Mouse (Mus musculus): ENCODE data around the gene Prss42.

Gene Prss42

DNA sequence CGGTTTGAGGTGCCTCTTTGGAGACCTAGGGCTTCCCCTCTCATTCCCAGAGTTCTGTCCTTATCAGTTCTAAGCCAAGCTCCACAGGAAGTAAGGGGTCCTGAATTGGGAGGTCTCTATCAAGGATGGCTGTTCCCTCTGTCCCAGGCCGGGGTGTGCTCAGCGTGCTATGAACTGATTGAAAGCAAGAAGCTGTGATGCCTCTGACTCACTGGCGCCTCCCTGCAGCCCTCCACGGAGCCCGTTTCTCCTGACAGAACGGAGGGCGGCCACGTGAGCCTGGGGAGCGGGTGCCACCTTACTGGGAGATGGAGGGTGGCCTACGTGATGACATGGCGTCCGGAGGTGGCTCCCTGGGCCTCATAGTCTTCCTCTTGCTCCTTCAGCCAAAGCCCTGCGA, at the start of gene Prss42:
TSS of gene Prss42 (plus strand) at position 301 of the 400 bp plus-strand sequence.
- DNase-seq (ENCODE audit: low spot score in 2 of 2): no peak

GRCm38 (mm10) chr9:110748451-110748850, 49.5 kb upstream of the Prss42 start:
- DNase-seq (ENCODE audit: low spot score in 2 of 2): no peak

- DNase-seq (ENCODE audit: low spot score in 2 of 2): peak in 1 of 2 experiments; percentile 40
These were observed 47.4 kb upstream of the Prss42 start for GRCm38 (mm10) chr9:110750404-110751187.

DNA sequence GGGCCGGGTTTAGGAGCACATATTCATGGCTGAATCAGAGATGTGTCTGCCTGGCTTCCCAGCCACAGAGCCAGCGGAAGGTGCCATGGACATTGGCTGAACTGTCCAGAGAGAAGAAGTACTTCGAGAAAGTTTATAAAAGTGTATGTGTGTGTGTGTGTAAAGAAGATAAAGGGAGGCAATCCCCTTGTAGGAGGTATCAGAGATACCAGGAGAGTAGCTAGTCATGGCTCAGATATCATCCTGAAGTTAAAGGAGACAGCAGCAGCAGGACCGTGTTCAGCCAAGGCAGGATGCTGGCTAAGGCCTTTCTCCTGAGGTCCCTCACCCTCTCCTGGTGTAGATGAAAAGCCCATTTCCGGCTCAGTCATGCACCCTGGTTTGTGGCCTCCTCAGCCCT, 46.6 kb upstream of the Prss42 start:
- no peak for DNase-seq (ENCODE audit: low spot score in 2 of 2)

GRCm38 (mm10) chr9:110752917-110753435, 45.0 kb upstream of the Prss42 start:
- no peak for DNase-seq (ENCODE audit: low spot score in 2 of 2)

- DNase-seq (ENCODE audit: low spot score in 2 of 2): peak in 1 of 2 experiments; percentile 58
These were observed 44.2 kb upstream of the Prss42 start for GRCm38 (mm10) chr9:110753773-110754172.

DNA sequence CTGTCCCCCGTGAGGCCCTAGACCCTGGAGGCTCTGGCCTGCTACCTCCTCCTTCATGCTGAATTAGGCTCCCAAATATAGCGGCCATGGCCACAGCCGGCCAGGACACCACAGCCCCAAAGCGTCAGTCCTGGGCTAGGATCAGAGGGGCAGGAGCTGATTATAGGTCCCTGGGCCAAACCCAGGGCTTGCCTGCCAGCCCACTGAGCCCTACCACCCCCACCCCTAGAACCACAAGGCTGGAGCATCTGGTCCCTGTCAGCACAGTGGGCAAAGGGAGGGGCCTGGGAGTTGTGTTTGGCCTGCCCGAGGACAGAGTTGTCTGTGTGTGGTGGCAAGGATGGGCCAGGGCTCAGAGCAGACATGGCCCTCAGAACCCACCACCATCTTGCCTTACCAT, 40.1 kb upstream of the Prss42 start:
- DNase-seq (ENCODE audit: low spot score in 2 of 2): no peak

DNA sequence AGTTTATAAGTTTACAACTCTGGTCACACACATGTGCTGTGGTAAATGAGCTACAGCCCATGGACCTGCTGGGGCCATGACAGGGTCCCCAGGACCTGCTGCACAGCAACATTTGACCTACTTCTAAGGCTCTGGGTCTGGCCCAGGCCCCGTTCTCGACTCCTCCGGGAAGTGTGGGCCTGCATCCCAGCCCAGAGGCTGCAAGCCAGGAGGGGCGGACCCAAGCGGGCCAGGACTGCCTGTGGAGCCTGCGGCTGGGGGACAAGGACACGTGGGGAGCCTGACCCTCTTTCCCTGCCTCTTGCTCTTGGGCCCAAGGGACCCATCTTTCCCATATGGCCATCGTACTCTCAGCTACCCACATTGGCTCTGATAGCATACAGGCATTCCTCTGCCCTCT, 39.4 kb upstream of the Prss42 start:
- peak; percentile 85 to 90 for DNase-seq (ENCODE audit: low spot score in 2 of 2)

DNA sequence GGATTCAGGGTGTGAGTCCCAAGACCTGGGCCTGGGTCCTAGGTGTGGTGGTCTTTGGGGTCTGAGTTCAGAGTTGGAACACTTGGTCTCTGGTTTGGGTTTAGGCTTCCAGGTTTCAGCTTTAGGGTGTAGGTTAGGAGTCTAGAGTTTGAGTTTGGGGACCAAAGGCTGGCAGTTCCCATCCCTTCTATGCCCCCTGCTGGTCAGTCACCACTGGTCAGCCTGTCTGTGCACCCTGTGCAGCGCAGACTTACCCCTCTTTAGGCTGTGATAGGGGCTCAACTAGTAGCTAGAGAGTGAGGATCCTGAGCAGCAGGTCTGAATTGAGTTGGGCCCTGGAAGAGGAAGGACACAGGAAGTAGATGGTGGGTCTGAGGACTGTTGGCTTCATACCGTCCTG, 38.7 kb upstream of the Prss42 start:
- peak; percentile 34 to 69 for DNase-seq (ENCODE audit: low spot score in 2 of 2)

DNA sequence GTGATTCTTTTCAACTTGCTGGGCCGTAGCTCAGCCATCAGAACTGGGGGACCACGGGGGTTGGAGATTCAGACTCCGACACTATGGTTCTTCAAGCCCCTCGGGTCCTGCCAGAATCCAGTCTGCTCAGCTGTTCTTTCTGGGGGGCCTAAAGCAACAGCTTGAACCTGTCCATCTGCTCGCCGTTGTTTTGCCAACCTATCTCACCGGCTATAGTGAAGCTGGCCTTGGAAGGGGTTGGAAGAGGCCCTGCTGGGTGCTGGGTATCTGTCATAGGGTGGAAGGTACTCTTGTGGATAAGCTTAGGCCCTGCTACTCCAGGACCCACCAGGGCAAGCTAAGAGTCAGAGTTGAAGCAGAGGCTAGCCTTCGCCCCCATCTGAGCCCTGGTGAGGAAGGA, 37.1 kb upstream of the Prss42 start:
- no peak for DNase-seq (ENCODE audit: low spot score in 2 of 2)

DNA sequence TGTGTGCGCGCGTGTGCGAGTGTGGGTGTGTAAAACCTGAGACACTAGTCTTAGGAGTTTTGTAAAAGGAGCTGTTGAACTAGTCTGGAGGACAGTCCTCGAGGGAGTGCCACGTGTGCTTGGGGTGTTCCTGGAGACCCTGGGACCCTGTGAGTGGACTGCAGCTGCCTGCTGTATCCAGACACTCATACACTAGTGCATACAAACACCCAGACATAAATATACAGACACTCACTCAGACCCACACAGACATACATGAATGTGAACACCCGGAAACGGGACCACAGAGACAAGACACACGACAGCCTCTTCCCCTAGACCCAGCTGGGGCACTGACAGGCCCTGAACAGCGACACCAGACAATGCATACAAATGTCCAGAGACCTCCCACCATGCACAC, 35.2 kb upstream of the Prss42 start:
- DNase-seq (ENCODE audit: low spot score in 2 of 2): no peak

DNA sequence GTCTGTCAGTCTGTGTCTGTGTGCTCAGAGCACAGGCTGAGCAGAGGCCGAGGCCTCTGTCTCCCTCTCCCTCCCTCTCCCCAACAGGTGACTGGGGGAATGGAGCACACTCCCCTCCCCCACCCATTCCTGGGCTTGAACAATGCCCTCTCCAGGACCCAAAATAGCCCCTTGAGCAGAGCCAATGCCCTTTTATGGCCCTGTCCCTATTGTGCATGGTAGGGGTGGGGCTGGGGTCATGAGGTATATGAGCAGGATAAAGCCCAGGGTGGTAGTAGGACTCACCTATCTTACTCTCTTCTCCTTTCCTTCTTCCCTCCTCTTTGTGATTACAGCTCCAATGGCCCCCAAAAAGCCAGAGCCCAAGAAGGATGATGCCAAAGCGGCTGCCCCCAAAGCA, 34.6 kb upstream of the Prss42 start:
- DNase-seq (ENCODE audit: low spot score in 2 of 2): peak; percentile 75 to 77

GRCm38 (mm10) chr9:110772336-110772735, 25.6 kb upstream of the Prss42 start:
- no peak for DNase-seq (ENCODE audit: low spot score in 2 of 2)

DNA sequence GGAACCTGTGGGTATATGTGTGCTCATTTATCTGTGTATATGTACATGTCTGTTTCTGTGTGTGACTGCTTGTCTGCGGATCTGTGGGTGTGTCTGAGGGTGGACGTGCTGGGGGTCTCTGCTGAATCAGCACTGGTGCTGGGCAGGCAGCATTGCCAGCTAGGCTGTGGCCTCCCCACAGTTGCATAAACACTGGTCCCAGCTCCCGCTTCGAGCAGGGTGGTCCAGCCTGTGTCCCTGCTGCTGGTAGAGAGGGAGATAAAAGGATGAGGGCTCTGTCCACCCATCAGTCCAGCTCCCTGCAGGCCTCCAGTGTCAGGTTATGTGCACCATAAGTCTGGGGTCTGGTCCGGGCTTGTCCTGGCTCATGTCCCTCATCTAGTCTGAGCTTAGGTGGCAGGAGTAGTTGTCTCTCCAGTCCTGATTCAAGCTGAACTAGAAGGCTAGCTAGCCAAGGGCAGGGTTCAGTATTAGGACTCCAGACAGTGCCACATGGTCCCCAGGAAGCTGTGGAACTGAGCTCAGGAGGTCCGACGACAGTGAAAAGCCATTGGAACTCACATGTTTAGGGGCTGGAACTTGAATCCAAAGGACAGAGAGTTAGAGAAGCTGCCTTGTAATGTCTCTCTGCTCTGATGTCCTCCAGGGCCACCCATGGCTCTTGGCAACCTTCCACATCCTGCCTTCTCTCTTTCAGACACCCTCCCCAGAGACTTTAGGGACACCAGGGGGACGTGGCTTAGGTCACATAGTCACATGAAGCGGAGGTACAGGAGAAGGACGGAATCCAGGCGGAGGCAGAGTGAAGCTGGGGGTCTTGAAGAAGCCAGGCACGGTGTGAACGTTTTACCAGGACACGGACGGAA, 23.3 kb upstream of the Prss42 start:
- no peak for DNase-seq (ENCODE audit: low spot score in 2 of 2)

GRCm38 (mm10) chr9:110775269-110776022, 22.5 kb upstream of the Prss42 start:
- no peak for DNase-seq (ENCODE audit: low spot score in 2 of 2)

- DNase-seq (ENCODE audit: low spot score in 2 of 2): no peak
These were observed 19.9 kb upstream of the Prss42 start for GRCm38 (mm10) chr9:110778100-110778499.

GRCm38 (mm10) chr9:110778559-110778958, 19.4 kb upstream of the Prss42 start:
- no peak for DNase-seq (ENCODE audit: low spot score in 2 of 2)

- DNase-seq (ENCODE audit: low spot score in 2 of 2): no peak
These were observed 18.6 kb upstream of the Prss42 start for GRCm38 (mm10) chr9:110779242-110779913.

GRCm38 (mm10) chr9:110781256-110781721, 16.7 kb upstream of the Prss42 start:
- DNase-seq (ENCODE audit: low spot score in 2 of 2): peak; percentile 88 to 93

DNA sequence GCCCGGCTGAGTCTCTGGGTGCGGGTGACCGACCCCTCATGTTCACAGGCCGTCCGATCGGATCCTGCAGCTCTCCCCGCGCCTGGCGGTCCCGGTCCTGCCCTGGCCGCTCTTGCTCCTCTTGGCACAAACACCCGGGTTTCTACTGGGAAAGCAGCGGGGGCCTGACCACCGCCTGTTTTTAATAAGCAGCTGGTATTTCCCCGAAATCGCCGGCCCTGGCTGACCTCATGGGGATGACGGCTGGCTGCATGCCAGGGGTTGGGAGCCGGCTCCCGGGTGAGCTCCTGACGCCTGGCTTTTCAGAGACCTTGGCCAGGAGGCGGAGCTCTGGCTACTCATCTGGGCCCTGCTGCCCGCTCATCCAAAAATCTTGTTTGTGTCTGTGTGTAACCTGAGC, 16.2 kb upstream of the Prss42 start:
- peak; percentile 88 to 92 for DNase-seq (ENCODE audit: low spot score in 2 of 2)

- DNase-seq (ENCODE audit: low spot score in 2 of 2): no peak
These were observed 14.4 kb upstream of the Prss42 start for GRCm38 (mm10) chr9:110783611-110784010.
